Comparison of ENCODE assay signal across 21 mouse cellular contexts in genomic region chr6:73045944-73046343, GRCm38 (mm10).
DNase-seq lines count a peak whose midpoint lies in the region; ATAC-seq lines count a peak whose summit lies in the region.
"Had no signal": no experiment of that assay in that cellular context is flagged by ENCODE, and none has a peak within 500 bp of the region (broad histone marks: within the 10 kb centered on the region; RNA-seq: fewer than 3 reads in every experiment).

No protein-coding gene starts in this region.

- DNase-seq in frontal cortex, postnatal 36 days (ENCODE audit: low spot score in 2 of 2): no peak
- peak; percentile 17 for DNase-seq in Muller cell, postnatal 12 days (ENCODE audit: inconsistent ontology term)
- peak; percentile 16 for DNase-seq in brain, adult 2 months (ENCODE audit: low read depth, low spot score)
- DNase-seq in right cerebral cortex, postnatal 36 days (ENCODE audit: low spot score in 2 of 2): no peak
- no peak for DNase-seq in spleen, postnatal 4 days (ENCODE audit: low spot score in 2 of 2)
- DNase-seq: adrenal gland, adult 2 months; adrenal gland, adult 8-10 months; adrenal gland, postnatal 10 days; adrenal gland, postnatal 14 days; adrenal gland, postnatal 25 days; adrenal gland, postnatal 36 days; B cell, adult 2 months; cerebellum, adult 11 months; cerebellum, adult 11-12 months; cerebellum, adult 18-20 months; cerebellum, adult 2 months; cerebellum, adult 8-10 months had no signal

- peak; percentile 93 for ATAC-seq in frontal cortex, adult (ENCODE audit: low TSS enrichment)
- ATAC-seq: activated CD4-positive, CD25-positive, alpha-beta regulatory T cell, adult 4 months; CD4-positive, CD25-positive, alpha-beta regulatory T cell, adult 4 months; Patski had no signal

Comparison
In these comparisons a context has a peak if more than half of its experiments do, and no peak if none do; other contexts are left out.
1. DNase-seq: peak in Muller cell, postnatal 12 days (single experiment) and brain, adult 2 months (single experiment); none in frontal cortex, postnatal 36 days (0 of 2), right cerebral cortex, postnatal 36 days (0 of 2) and spleen, postnatal 4 days (0 of 2).